Mouse (Mus musculus): ENCODE measurements at regions not wholly inside any gene's neighbourhood (a gene's known extent, or its start where the extent isn't known, plus 50 kb on each side); places are given as distances from the start of the nearest gene placed in this dataset.

- TF ChIP-seq POLR2A (IDR thresholded peaks at IDR 0.05; ENCODE audit: low read depth, low read length) = no peak
- no peak for TF ChIP-seq CTCF (conservative IDR thresholded peaks at IDR 0.05; ENCODE audit: insufficient read depth, insufficient read length, low read depth, low read length)
Measured at GRCm38 (mm10) chr13:73397033-73397432, 68.7 kb upstream of the Ndufs6 start.

Data from kidney, adult 2 months (tissue).